Mouse (Mus musculus): ENCODE measurements around the gene Triobp. TPM values are rescaled to one million over a fixed set of nuclear protein-coding genes. Genes with fewer than 3 reads are reported as not detected.
A peak's percentile ranks its signal among the peaks of the same experiment; 100 is the strongest.

The Triobp gene
- polyA plus RNA-seq, 1 experiment: 56.3 TPM

GRCm38 (mm10) chr15:79042721-79043491 lies 95.4 kb downstream of the Triobp start:
- 1% methylated on average over 102 of the region's 105 CpGs for WGBS
- TF ChIP-seq POLR2A (IDR thresholded peaks at IDR 0.05; ENCODE audit: borderline replicate concordance, extremely low read depth, low read depth, low read length): no peak
- no peak for TF ChIP-seq CTCF (IDR thresholded peaks at IDR 0.05; ENCODE audit: insufficient read depth, low read length)
- peak overlapping the region; percentile 25 for H3K4me3 ChIP-seq (replicated peaks; ENCODE audit: extremely low read depth, low read depth, low read length)
- DNase-seq: no peak
- H3K4me1 ChIP-seq (ENCODE audit: control insufficient read depth, insufficient read depth, low read length): no peaks in the 10 kb centered on the region

DNA sequence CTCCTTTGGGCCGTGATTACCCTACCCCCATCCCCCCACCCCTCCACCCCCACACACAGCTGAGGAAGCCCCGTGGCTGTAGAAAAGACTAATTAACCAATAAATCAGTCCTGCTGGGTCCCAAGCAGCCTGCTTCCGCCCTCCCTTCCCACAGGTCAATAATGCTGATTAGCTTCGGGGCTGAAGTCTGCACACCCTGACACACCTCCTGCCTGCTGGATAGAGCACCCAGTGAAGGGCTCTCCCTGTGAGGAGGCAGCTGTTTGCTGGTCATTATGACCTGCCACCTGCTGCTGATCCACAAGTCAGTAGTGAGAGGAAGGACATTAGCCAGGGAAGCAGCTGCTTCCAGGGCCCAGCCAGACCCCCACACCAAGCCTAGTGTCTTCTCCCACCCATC lies 97.3 kb downstream of the Triobp start:
- DNase-seq: no peak
- WGBS: 40% methylated on average over 4 of the region's 4 CpGs
- H3K4me1 ChIP-seq (ENCODE audit: control insufficient read depth, insufficient read depth, low read length): no peaks in the 10 kb centered on the region
- no peak for TF ChIP-seq CTCF (IDR thresholded peaks at IDR 0.05; ENCODE audit: insufficient read depth, low read length)
- no peak for TF ChIP-seq POLR2A (IDR thresholded peaks at IDR 0.05; ENCODE audit: borderline replicate concordance, extremely low read depth, low read depth, low read length)
- no peak overlapping the region for H3K4me3 ChIP-seq (replicated peaks; ENCODE audit: extremely low read depth, low read depth, low read length)

GRCm38 (mm10) chr15:79048186-79048585 lies 100.7 kb downstream of the Triobp start:
- 50% methylated on average over 4 of the region's 4 CpGs for WGBS
- DNase-seq: no peak
- Histone ChIP-seq H3K4me1 (ENCODE audit: control insufficient read depth, insufficient read depth, low read length) (no peaks in the 10 kb centered on the region), H3K4me3 (replicated peaks; ENCODE audit: extremely low read depth, low read depth, low read length) (no peak overlapping the region)
- no peak for TF ChIP-seq CTCF (IDR thresholded peaks at IDR 0.05; ENCODE audit: insufficient read depth, low read length)

- H3K4me1 ChIP-seq (ENCODE audit: control insufficient read depth, insufficient read depth, low read length): no peaks in the 10 kb centered on the region
- no peak for DNase-seq
- no peak for TF ChIP-seq POLR2A (IDR thresholded peaks at IDR 0.05; ENCODE audit: borderline replicate concordance, extremely low read depth, low read depth, low read length)
- no peak for TF ChIP-seq CTCF (IDR thresholded peaks at IDR 0.05; ENCODE audit: insufficient read depth, low read length)
- H3K4me3 ChIP-seq (replicated peaks; ENCODE audit: extremely low read depth, low read depth, low read length): no peak overlapping the region
- WGBS: 55% methylated on average over 9 of the region's 9 CpGs
Observed at GRCm38 (mm10) chr15:79050160-79050845, 102.8 kb downstream of the Triobp start.

DNA sequence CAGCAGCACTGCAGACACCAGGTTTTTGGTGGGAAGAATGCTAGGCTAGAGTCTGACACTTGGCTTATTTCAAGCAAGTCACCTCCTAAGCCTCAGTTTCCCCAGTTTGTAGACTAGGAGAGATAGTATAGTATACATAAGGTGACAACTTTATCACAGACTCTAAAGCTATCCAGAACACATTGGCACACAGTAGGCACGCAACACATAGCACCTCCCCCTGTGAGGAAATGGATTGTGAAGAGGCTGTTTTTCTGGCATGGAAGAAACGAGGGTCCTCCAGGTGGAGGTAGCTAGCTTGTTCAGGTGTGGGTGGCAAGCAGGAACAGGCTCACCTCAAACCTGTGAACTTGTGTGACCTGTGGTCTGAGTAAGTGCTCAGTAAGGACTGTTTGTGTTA lies 103.4 kb downstream of the Triobp start:
- WGBS: 63% methylated on average over 2 of the region's 2 CpGs
- H3K4me1 ChIP-seq (ENCODE audit: control insufficient read depth, insufficient read depth, low read length): no peaks in the 10 kb centered on the region
- TF ChIP-seq CTCF (IDR thresholded peaks at IDR 0.05; ENCODE audit: insufficient read depth, low read length) (no peak), POLR2A (IDR thresholded peaks at IDR 0.05; ENCODE audit: borderline replicate concordance, extremely low read depth, low read depth, low read length) (no peak)
- no peak overlapping the region for H3K4me3 ChIP-seq (replicated peaks; ENCODE audit: extremely low read depth, low read depth, low read length)
- DNase-seq: no peak

- no peak for DNase-seq
Observed at GRCm38 (mm10) chr15:79051461-79052360, 104.2 kb downstream of the Triobp start.

DNA sequence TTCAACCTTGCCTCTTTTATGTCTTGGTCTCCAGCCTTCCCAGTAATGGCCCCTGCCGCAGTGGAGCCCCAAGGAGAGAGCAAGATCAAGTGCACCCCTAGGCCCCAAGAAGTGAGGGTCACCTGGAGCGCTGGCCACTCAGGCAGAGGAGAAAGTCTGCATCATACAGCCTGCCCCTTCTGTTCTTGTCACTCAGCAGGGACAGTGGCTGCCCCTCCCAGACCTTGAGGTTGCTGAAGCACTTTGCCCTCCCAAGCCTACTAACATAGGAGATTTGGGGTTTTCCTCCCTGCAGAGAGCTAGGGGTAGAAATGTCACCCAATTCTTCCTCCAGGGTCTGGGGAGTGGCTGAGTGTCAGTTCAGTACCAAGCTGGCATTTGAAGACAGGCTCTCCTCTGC lies 104.8 kb downstream of the Triobp start:
- Histone ChIP-seq H3K4me1 (ENCODE audit: control insufficient read depth, insufficient read depth, low read length) (no peaks in the 10 kb centered on the region), H3K4me3 (replicated peaks; ENCODE audit: extremely low read depth, low read depth, low read length) (no peak overlapping the region)
- no peak for TF ChIP-seq CTCF (IDR thresholded peaks at IDR 0.05; ENCODE audit: insufficient read depth, low read length)
- TF ChIP-seq POLR2A (IDR thresholded peaks at IDR 0.05; ENCODE audit: borderline replicate concordance, extremely low read depth, low read depth, low read length): no peak
- 93% methylated on average over 2 of the region's 2 CpGs for WGBS
- no peak for DNase-seq

More at GRCm38 (mm10) chr15:79051461-79052360, 104.2 kb downstream of the Triobp start:
- H3K4me3 ChIP-seq (replicated peaks; ENCODE audit: extremely low read depth, low read depth, low read length): no peak overlapping the region
- no peaks in the 10 kb centered on the region for H3K4me1 ChIP-seq (ENCODE audit: control insufficient read depth, insufficient read depth, low read length)
- TF ChIP-seq CTCF (IDR thresholded peaks at IDR 0.05; ENCODE audit: insufficient read depth, low read length) (no peak), POLR2A (IDR thresholded peaks at IDR 0.05; ENCODE audit: borderline replicate concordance, extremely low read depth, low read depth, low read length) (peak; percentile 30; the same call in 1 of the 2 replicates)
- 62% methylated on average over 13 of the region's 13 CpGs for WGBS

Other genes with a start within 250 kb of the Triobp start
- gene Elfn2, start 229.0 kb upstream of the Triobp start, polyA plus RNA-seq (2012; rRNA removed): 0.02 and 0.09 TPM in 2 replicates
- 78.0 and 98.3 TPM in 2 replicates for gene Mfng, start 174.2 kb upstream of the Triobp start, polyA plus RNA-seq (2012; rRNA removed)
- 61.5 and 73.5 TPM in 2 replicates for gene Card10, start 144.7 kb upstream of the Triobp start, polyA plus RNA-seq (2012; rRNA removed)
- gene Cdc42ep1, start 105.1 kb upstream of the Triobp start, polyA plus RNA-seq (2012; rRNA removed): 221 and 277 TPM in 2 replicates
- 6.0 and 7.2 TPM in 2 replicates for gene Lgals2, start 92.2 kb upstream of the Triobp start, polyA plus RNA-seq (2012; rRNA removed)
- gene Gga1, start 70.5 kb upstream of the Triobp start, polyA plus RNA-seq (2012; rRNA removed): 113 and 121 TPM in 2 replicates
- gene Gm49510, start 48.1 kb upstream of the Triobp start, polyA plus RNA-seq (2012; rRNA removed): 0.04 TPM in 1 of 2 replicates, not detected in the other
- 77.8 and 92.6 TPM in 2 replicates for gene Sh3bp1, start 48.0 kb upstream of the Triobp start, polyA plus RNA-seq (2012; rRNA removed)
- gene Pdxp, start 33.8 kb upstream of the Triobp start, polyA plus RNA-seq (2012; rRNA removed): 3.5 and 4.2 TPM in 2 replicates
- gene Lgals1, start 21.0 kb upstream of the Triobp start, polyA plus RNA-seq (2012; rRNA removed): 250 and 251 TPM in 2 replicates
- gene Nol12, start 12.8 kb upstream of the Triobp start, polyA plus RNA-seq (2012; rRNA removed): 15.2 and 16.4 TPM in 2 replicates
- 92.0 and 112 TPM in 2 replicates for gene H1f0, start 80.7 kb downstream of the Triobp start, polyA plus RNA-seq (2012; rRNA removed)
- 1.3 and 1.8 TPM in 2 replicates for gene Galr3, start 94.2 kb downstream of the Triobp start, polyA plus RNA-seq (2012; rRNA removed)
- gene Ankrd54, start 115.2 kb downstream of the Triobp start, polyA plus RNA-seq (2012; rRNA removed): 60.7 and 67.3 TPM in 2 replicates
- 81.2 and 105 TPM in 2 replicates for gene Eif3l, start 127.5 kb downstream of the Triobp start, polyA plus RNA-seq (2012; rRNA removed)
- 31.9 and 36.1 TPM in 2 replicates for gene Micall1, start 161.2 kb downstream of the Triobp start, polyA plus RNA-seq (2012; rRNA removed)
- gene Polr2f, start 193.3 kb downstream of the Triobp start, polyA plus RNA-seq (2012; rRNA removed): 35.2 and 38.9 TPM in 2 replicates
- gene 1700088E04Rik, start 193.5 kb downstream of the Triobp start, polyA plus RNA-seq (2012; rRNA removed): 20.1 and 20.8 TPM in 2 replicates
- gene Sox10, start 217.5 kb downstream of the Triobp start, polyA plus RNA-seq (2012; rRNA removed): 1.4 and 3.6 TPM in 2 replicates